Mouse (Mus musculus): ENCODE data around the gene Isy1.

GRCm38 (mm10) chr6:87871240-87871639 lies 32.6 kb upstream of the Isy1 start:
- TF ChIP-seq CTCF (conservative IDR thresholded peaks at IDR 0.05; ENCODE audit: low read length) = no peak
- no peak for TF ChIP-seq NANOG (IDR thresholded peaks at IDR 0.05; ENCODE audit: borderline replicate concordance, low read length)
- TF ChIP-seq POU5F1 (IDR thresholded peaks at IDR 0.05; ENCODE audit: borderline replicate concordance, low read length) = no peak

Measured in E14TG2a.4 (cell line).